Mouse (Mus musculus) MEL (cell line): Measurements from ENCODE around the gene Ammecr1. TPM values are rescaled to one million over a fixed set of nuclear protein-coding genes. Genes with fewer than 3 reads are reported as not detected.

Experiments
- DNase-seq: peaks from one replicate; pipeline ENCODE4 v3.0.0; 2011; ENCODE audit warnings: low read depth, low spot score
- H3K27ac ChIP-seq: 2 replicates; pipeline ENCODE4 v1.5.1; 2012; ENCODE audit warnings: low read depth, mild to moderate bottlenecking, control low read depth, low read length, moderate library complexity; ENCODE audit not compliant: control insufficient read depth
- H3K27me3 ChIP-seq, 2 experiments: fragments of 150-350 bp in 1 of 2; sonication (generic) in 1 of 2; 2 replicates each; pipeline ENCODE4 v1.6.1; 2012; ENCODE audit warnings: low read length in 2 of 2, mild to moderate bottlenecking in 2 of 2, improper control_type of control experiment in 1 of 2, moderate library complexity in 1 of 2; ENCODE audit not compliant: insufficient read depth in 2 of 2, control insufficient read depth in 1 of 2
- H3K36me3 ChIP-seq, 2 experiments: 2 replicates each; pipeline ENCODE4 v1.6.1; 2012 to 2014; ENCODE audit warnings: low read length in 2 of 2, improper control_type of control experiment in 1 of 2, inconsistent platforms in 1 of 2, mild to moderate bottlenecking in 1 of 2; ENCODE audit not compliant: insufficient read depth in 2 of 2, control insufficient read depth in 1 of 2
- H3K4me1 ChIP-seq, 2 experiments: fragments of 150-350 bp in 1 of 2; sonication (generic) in 1 of 2; 2 replicates each; pipeline ENCODE4 v1.6.1; 2012; ENCODE audit warnings: low read length in 2 of 2, improper control_type of control experiment in 1 of 2, mild to moderate bottlenecking in 1 of 2; ENCODE audit not compliant: insufficient read depth in 2 of 2, control insufficient read depth in 1 of 2
- H3K4me3 ChIP-seq, 2 experiments: fragments of 150-350 bp in 1 of 2; sonication (generic) in 1 of 2; 2 replicates each; pipeline ENCODE4 v1.5.1; 2012; ENCODE audit warnings: low read depth in 2 of 2, low read length in 2 of 2, mild to moderate bottlenecking in 2 of 2, moderate library complexity in 2 of 2, control low read depth in 1 of 2, improper control_type of control experiment in 1 of 2; ENCODE audit not compliant: control insufficient read depth in 1 of 2, insufficient read depth in 1 of 2
- H3K79me2 ChIP-seq: 2 replicates; pipeline ENCODE4 v1.6.1; 2012; ENCODE audit warnings: mild to moderate bottlenecking, low read length, moderate library complexity; ENCODE audit not compliant: control insufficient read depth, poor library complexity, insufficient read depth
- H3K9ac ChIP-seq: 2 replicates; pipeline ENCODE4 v1.6.1; 2012; ENCODE audit warnings: low read depth, mild to moderate bottlenecking, control low read depth, low read length, moderate library complexity; ENCODE audit not compliant: control insufficient read depth, poor library complexity, severe bottlenecking
- H3K9me3 ChIP-seq: fragments of 150-350 bp; sonication (generic); replicated peaks from 2 replicates; pipeline ENCODE4 v1.6.1; 2012; ENCODE audit warnings: mild to moderate bottlenecking, low read length, improper control_type of control experiment, moderate library complexity; ENCODE audit not compliant: insufficient read depth
- BHLHE40 ChIP-seq: IDR thresholded peaks from 2 replicates; pipeline ENCODE4 v1.6.1; 2012; ENCODE audit warnings: low read depth, mild to moderate bottlenecking, inconsistent platforms, low read length, improper control_type of control experiment, borderline replicate concordance
- CHD2 ChIP-seq: IDR thresholded peaks from 2 replicates; pipeline ENCODE4 v1.6.1; 2011; ENCODE audit warnings: low read length, improper control_type of control experiment
- EP300 ChIP-seq, 2 experiments: IDR thresholded peaks; 2 replicates each; pipeline ENCODE4 v1.6.1; 2011; ENCODE audit warnings: improper control_type of control experiment in 2 of 2, low read length in 2 of 2, low read depth in 1 of 2, mild to moderate bottlenecking in 1 of 2
- ETS1 ChIP-seq: IDR thresholded peaks from 2 replicates; pipeline ENCODE4 v1.6.1; 2012; ENCODE audit warnings: low read depth, mild to moderate bottlenecking, inconsistent platforms, low read length, improper control_type of control experiment, moderate library complexity
- GATA1 ChIP-seq: IDR thresholded peaks from 2 replicates; pipeline ENCODE4 v1.6.1; 2011; ENCODE audit warnings: low read depth, low read length, improper control_type of control experiment
- HCFC1 ChIP-seq: IDR thresholded peaks from 2 replicates; pipeline ENCODE4 v1.6.1; 2012; ENCODE audit warnings: low read depth, mild to moderate bottlenecking, inconsistent platforms, low read length, improper control_type of control experiment, moderate library complexity
- JUND ChIP-seq: IDR thresholded peaks from 2 replicates; pipeline ENCODE4 v1.6.1; 2011; ENCODE audit warnings: low read depth, mild to moderate bottlenecking, improper control_type of control experiment, low read length
- MAZ ChIP-seq: IDR thresholded peaks from 2 replicates; pipeline ENCODE4 v1.6.1; 2012; ENCODE audit warnings: low read depth, mild to moderate bottlenecking, inconsistent platforms, low read length, improper control_type of control experiment
- MXI1 ChIP-seq: IDR thresholded peaks from 2 replicates; pipeline ENCODE4 v1.6.1; 2011; ENCODE audit warnings: mild to moderate bottlenecking, low read depth, low read length, improper control_type of control experiment
- MYC ChIP-seq: IDR thresholded peaks from 2 replicates; pipeline ENCODE4 v1.6.1; 2011; ENCODE audit warnings: low read depth, mild to moderate bottlenecking, low read length, improper control_type of control experiment, moderate library complexity
- NELFE ChIP-seq: IDR thresholded peaks from 2 replicates; pipeline ENCODE4 v1.6.1; 2011; ENCODE audit warnings: low read depth, low read length, improper control_type of control experiment
- NRF1 ChIP-seq: IDR thresholded peaks from 2 replicates; pipeline ENCODE4 v1.6.1; 2014; ENCODE audit warnings: low read depth, mild to moderate bottlenecking, inconsistent platforms, low read length, improper control_type of control experiment, moderate library complexity; ENCODE audit not compliant: poor library complexity, insufficient read depth, severe bottlenecking
- POLR2A ChIP-seq, 2 experiments: IDR thresholded peaks; 2 replicates each; pipeline ENCODE4 v1.6.1; 2011 to 2012; ENCODE audit warnings: low read length in 2 of 2, mild to moderate bottlenecking in 2 of 2, control low read depth in 1 of 2, improper control_type of control experiment in 1 of 2, low read depth in 1 of 2, moderate library complexity in 1 of 2; ENCODE audit not compliant: control insufficient read depth in 1 of 2, insufficient read depth in 1 of 2, poor library complexity in 1 of 2
- POLR2AphosphoS2 ChIP-seq: IDR thresholded peaks from 2 replicates; pipeline ENCODE4 v1.6.1; 2011; ENCODE audit warnings: low read length, improper control_type of control experiment
- SIN3A ChIP-seq: IDR thresholded peaks from 2 replicates; pipeline ENCODE4 v1.6.1; 2012; ENCODE audit warnings: low read length, improper control_type of control experiment, inconsistent platforms
- TAL1 ChIP-seq: IDR thresholded peaks from 2 replicates; pipeline ENCODE4 v1.6.1; 2012; ENCODE audit warnings: mild to moderate bottlenecking, inconsistent platforms, low read length, moderate library complexity, mixed read lengths
- TBP ChIP-seq: IDR thresholded peaks from 2 replicates; pipeline ENCODE4 v1.8.0; 2011; ENCODE audit warnings: low read depth, low read length, improper control_type of control experiment
- TCF12 ChIP-seq: IDR thresholded peaks from 2 replicates; pipeline ENCODE4 v1.6.1; 2014; ENCODE audit warnings: low read depth, mild to moderate bottlenecking, inconsistent platforms, low read length, improper control_type of control experiment, moderate library complexity
- USF2 ChIP-seq, 2 experiments: IDR thresholded peaks; 2 replicates each; pipeline ENCODE4 v1.6.1; 2011 to 2012; ENCODE audit warnings: improper control_type of control experiment in 2 of 2, low read length in 2 of 2, borderline replicate concordance in 1 of 2, inconsistent platforms in 1 of 2, low read depth in 1 of 2, mild to moderate bottlenecking in 1 of 2; ENCODE audit not compliant: insufficient read depth in 1 of 2
- ZKSCAN1 ChIP-seq: IDR thresholded peaks from 2 replicates; pipeline ENCODE4 v1.6.1; 2012; ENCODE audit warnings: low read depth, mild to moderate bottlenecking, inconsistent platforms, low read length, improper control_type of control experiment, moderate library complexity
- polyA plus RNA-seq, 2 experiments: library from polyadenylated mRNA; stranded (reverse) in 1 of 2; unstranded in 1 of 2; fragments of >175 nt in 1 of 2; fragments of >200 nt in 1 of 2; gene quantifications; 2 replicates each; pipeline versions ENCODE4 v1.2.1 to v1.2.4; 2012; ENCODE audit warnings: low replicate concordance in 2 of 2, low read depth in 1 of 2; ENCODE audit not compliant: insufficient read length in 2 of 2, insufficient read depth in 1 of 2, missing spikeins in 1 of 2
- total RNA-seq: library from RNA; depleted of rRNA; stranded (reverse); fragments of 300-350 nt; gene quantifications from 2 replicates; pipeline ENCODE4 v1.2.3, GENCODE M21; 2012; rRNA removed

Ammecr1 gene
- total RNA-seq (15.1 and 16.3 TPM in 2 replicates), polyA plus RNA-seq (10 to 100 TPM; 23.6 to 62.1 TPM)

DNA sequence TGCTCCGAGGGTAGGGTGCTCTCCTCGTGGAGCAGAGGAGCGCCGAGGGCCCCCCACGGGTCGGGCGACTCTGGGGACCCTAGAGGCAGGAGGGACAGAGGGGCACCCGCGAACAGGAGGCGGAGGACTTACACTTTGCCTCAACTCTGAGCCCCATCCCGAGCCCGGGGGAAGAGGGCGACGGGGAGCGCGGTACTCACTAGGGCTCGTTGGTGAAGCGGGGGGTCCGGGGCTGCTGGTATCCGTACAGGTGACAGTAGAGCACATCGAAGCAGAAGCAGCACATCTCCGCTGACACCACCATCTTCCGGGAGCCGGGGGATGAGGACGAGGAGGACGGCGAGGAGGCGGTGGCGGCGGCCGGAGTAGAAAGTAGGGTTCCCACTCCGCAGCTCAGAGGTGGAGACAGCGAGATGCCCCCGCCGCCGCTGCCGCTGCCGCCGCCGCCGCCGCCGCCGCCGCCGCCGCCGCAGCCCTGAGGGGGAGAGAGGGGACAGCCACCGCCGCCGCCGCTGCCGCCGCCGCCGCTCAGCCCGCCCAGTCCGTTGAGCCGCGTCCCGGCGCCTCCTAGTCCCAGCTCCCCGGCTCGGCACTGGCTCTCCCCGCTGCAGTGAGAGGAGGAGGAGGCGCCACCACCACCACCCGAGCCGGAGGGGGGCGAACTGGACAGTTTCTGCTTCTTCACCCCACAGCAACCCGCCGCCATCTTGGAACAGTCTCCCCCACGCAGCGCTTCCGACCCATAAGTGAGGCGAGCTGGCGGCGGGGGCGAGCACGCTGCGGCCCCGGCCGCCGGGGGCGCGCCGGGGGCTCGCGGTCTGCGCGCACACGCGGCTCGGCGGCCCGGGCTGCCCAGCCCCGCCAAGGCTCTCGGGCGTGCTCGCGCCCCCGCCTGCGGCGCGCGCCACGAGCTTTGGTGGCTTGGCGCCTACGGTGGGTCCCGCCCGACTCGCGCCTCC is at the start of gene Ammecr1:
Gene Ammecr1 (minus strand): TSS at position 721 of the 959 bp plus-strand sequence.
- Histone ChIP-seq H3K9me3 (no peaks in the 10 kb centered on the region), H3K79me2 (peaks cover 43% of the 10 kb centered on the region), H3K9ac (peak within 1 kb of the TSS; percentile 100), H3K36me3 (peaks cover 0 to 42% of the 10 kb centered on the region in 2 experiments; a peak in 3 of 4 replicates), H3K4me1 (peaks cover 9 to 21% of the 10 kb centered on the region in 2 experiments; a peak in 3 of 4 replicates), H3K27me3 (no peaks in the 10 kb centered on the region), H3K27ac (peak within 1 kb of the TSS; percentile 85), H3K4me3 (peak within 1 kb of the TSS; percentile 100)
- 0 out of 2 replicates have a peak, but pooled peaks have one; percentile 8 for TF ChIP-seq NRF1
- TF ChIP-seq POLR2AphosphoS2: peak; percentile 78
- TF ChIP-seq HCFC1: peak; percentile 45
- no peak; the same call in 1 of the 2 replicates for TF ChIP-seq SIN3A
- no peak for TF ChIP-seq MYC
- TF ChIP-seq ETS1: peak; percentile 10; the same call in 1 of the 2 replicates
- TF ChIP-seq TCF12: peak; percentile 61; the same call in 1 of the 2 replicates
- 0 out of 2 replicates have a peak, but pooled peaks have one; percentile 57 for TF ChIP-seq TBP
- TF ChIP-seq JUND: no peak
- peak; percentile 86 for TF ChIP-seq POLR2A (IDR thresholded peaks at IDR 0.05; ENCODE audit: control insufficient read depth in 1 of 2, insufficient read depth in 1 of 2, low read depth in 1 of 2, low read length in 2 of 2, poor library complexity in 1 of 2)
- peak in 1 of 2 experiments; percentile 24; a peak in 1 of 4 replicates for TF ChIP-seq EP300 (IDR thresholded peaks at IDR 0.05; ENCODE audit: low read depth in 1 of 2, low read length in 2 of 2)
- peak; percentile 88 for TF ChIP-seq NELFE
- TF ChIP-seq MAZ: no peak; the same call in 1 of the 2 replicates
- peak; percentile 90 for DNase-seq

DNA sequence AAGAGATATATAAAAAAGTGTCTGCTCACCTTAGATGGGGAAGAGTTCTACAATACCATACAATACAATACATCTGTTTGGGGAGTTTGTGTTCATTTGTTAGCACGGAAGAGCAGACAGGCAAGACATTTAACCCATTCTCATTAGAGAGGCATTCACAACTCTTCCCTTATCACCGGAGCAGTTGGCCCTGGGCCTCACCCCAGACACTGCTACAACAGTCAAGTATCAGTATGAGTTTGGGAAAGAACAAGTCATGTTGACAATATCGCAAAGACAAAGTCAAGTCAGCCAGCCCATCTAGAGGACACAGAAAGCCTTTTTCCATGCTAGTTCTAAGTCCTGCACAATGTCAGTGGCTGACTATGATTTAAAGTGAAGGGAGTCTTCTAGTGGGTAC is 47.6 kb upstream of the Ammecr1 start:
- Histone ChIP-seq H3K27me3 (no peaks in the 10 kb centered on the region), H3K9me3 (no peaks in the 10 kb centered on the region), H3K4me1 (peaks cover 3 to 11% of the 10 kb centered on the region in 2 experiments; a peak in 2 of 4 replicates), H3K79me2 (no peaks in the 10 kb centered on the region), H3K27ac (no peak overlapping the region), H3K4me3 (no peak overlapping the region), H3K36me3 (peaks cover 0 to 13% of the 10 kb centered on the region in 2 experiments; a peak in 2 of 4 replicates), H3K9ac (no peak overlapping the region)
- no peak for DNase-seq
- TF ChIP-seq GATA1 (no peak), BHLHE40 (no peak), CHD2 (no peak), ZKSCAN1 (no peak), USF2 (IDR thresholded peaks at IDR 0.05; ENCODE audit: borderline replicate concordance in 1 of 2, insufficient read depth in 1 of 2, low read depth in 1 of 2, low read length in 2 of 2) (no peak), MXI1 (no peak), TAL1 (no peak)
